Mouse (Mus musculus) large intestine, adult 2 months (tissue): ENCODE data around the gene Il31. TPM values are rescaled to one million over a fixed set of nuclear protein-coding genes. Genes with fewer than 3 reads are reported as not detected.
"Not testable (repeated sequence)": the region's sequence is repeated elsewhere in the genome, so short reads cannot be mapped to it uniquely, and the experiment has no call there.

Experiments
- DNase-seq: peaks from one replicate; pipeline ENCODE4 v3.0.0-alpha.2; 2012; ENCODE audit warnings: low read depth, low spot score
- WGBS: fragments of 180-500 bp; shearing (Covaris S2); methylation state at CpG from one replicate; pipeline ENCODE4 v1.1.7; 2018; 5-methylcytosine and 5-hydroxymethylcytosine counted together
- polyA plus RNA-seq: library from polyadenylated mRNA; depleted of rRNA; stranded (reverse); fragments of >200 nt; gene quantifications from 2 replicates; pipeline ENCODE4 v1.2.3, GENCODE M21; 2012; rRNA removed

Gene Il31
- polyA plus RNA-seq: not detected in 2 replicates

DNA sequence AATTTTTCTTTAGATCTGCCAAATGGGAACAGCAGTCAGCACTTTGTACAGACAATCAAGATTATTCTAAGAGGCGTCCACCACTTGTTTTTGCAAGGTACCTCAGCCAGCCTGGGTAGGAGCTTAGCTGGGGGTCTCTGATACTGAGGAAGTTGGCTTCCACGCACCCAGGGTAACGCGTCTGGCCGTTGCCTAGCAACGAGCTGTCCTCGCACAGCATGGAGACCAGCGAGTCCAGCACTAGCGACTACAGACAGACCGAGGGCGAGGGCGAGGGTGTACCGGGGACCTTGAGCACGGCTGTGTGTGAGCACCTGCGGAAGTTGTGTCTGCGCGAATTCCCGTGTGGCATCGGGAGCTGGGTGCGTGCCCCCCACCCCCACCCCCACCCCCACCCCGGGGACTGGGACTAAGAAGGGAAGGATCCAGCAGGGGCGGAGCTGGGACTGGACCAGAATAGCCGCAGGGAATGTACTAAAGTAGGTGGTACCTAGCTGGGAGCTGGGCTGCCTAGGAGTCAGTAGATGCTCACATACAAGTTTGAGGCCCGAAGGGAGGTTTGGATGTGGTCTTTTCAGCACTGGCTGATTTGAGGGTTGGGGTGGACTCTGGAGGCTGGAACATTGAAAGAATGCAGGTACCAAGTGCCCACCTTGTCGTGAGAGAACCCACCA lies at the start of gene Il31, which contains the start of gene Lrrc43:
TSS of gene Il31 (minus strand) at position 378 of the 674 bp plus-strand sequence.
TSS of gene Lrrc43 (plus strand) at position 194 of the 674 bp plus-strand sequence.
- WGBS: 10% methylated on average over 25 of the region's 25 CpGs
- no peak for DNase-seq

DNA sequence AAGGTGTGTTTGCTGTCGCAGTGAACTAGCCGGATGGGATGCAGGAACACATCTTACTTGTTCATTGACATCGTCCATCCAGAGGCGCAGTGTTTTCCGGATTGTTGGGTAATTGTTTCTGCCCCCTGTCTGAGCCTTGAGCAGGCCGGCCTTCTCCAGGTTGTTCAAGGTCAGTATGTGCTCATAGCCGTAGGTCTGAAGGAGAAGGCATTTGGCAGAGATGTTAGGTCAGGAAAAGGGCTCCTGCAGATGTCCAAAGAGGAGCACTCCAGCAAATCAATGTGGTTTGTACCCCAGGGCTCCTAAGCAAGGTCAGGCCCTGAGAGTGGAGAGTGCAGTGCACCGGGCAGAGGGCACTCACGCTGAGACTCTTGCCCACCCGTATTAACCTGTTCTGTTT lies 44.5 kb upstream of the Il31 start:
- 94% methylated on average over 10 of the region's 10 CpGs for WGBS
- DNase-seq: no peak

DNA sequence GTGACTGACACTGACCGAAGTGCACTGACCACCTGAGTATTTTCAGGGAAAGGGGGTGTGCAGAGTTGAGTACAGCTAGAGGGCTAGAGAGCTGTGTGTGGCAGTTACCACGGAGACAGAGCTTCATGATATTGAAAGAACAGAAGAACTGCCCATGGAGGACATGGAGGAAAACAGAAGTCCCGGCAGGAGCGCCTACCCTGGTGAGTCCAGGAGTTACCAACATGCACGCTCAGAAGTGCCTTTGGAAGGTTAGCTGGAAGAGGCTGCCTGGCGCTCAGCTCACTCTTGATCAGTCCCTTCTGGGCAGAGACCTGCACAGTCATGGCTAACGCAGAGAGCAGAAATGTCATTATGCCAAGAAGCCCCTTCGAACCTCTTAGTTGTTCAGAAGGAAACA lies 40.8 kb upstream of the Il31 start:
- WGBS: 93% methylated on average over 8 of the region's 8 CpGs
- no peak for DNase-seq

DNA sequence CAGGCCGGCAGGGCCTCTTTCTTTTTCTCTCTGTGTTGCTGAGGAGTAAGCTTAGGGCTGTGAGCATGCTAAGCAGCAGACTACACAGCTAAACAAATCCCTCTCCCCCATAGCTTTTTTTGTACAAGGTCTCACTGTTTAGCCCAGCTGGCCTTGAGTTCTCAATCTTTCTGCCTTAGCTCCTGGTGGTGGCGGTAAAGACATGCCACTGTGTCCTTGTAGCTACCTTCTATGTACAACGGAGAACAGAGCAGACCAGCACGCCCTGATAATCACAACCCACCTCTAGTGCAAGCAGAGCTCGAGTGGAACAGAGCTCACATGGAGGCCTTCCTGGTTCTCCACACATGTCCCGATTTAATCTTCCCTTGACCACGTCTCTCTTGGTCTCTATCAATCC lies 39.4 kb upstream of the Il31 start:
- no peak for DNase-seq
- 72% methylated on average over 7 of the region's 7 CpGs for WGBS

DNA sequence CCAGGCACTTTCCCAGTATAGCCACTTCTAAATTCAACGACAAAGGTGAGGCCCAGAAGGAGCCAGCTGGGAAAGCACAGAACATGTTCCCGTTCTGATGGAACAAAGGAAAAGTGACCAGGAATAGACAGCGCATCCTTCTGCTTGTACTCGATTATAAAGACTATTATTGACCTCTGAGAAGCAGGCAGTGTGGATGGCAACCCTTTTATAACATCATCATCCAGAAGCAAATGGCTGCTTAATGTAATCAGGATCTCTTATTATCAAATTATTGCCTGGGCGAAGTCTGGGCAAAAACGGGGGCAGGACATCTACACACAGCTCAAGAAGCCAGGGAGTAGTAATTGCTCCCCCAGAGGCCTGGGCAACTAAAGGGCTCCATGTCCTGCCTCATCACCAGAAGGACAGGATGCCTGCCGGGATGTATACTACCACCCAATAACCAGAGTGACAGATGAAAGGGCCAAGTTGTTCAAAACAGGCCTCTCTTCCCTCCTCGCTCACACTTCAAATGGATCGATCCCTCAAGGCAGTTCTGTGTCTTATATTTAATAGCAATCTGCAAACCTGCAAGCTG lies 36.7 kb upstream of the Il31 start:
- DNase-seq: no peak
- 89% methylated on average over 9 of the region's 9 CpGs for WGBS

DNA sequence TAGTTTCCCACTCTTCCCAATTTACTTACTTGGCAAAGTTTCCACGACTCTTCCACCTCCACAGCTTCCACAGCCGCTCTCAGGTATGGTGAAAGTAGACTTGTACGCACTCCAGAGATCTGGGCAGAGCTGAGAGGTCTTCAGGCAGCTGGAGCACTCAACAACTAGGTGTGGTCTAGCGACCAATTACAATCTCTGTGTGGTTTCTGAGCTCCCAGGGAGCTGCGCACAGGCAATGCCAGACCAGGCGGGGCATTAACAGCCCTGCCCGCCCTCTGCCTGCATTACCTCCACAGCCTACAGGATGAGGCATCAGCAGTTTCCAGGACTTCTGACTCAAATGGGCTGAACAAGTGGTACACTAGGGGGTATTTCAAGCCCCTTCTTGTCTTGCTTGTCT lies 36.0 kb upstream of the Il31 start, which contains the start of gene Gm49027:
TSS of gene Gm49027 (minus strand) at position 208 of the 400 bp plus-strand sequence.
- no peak for DNase-seq
- 72% methylated on average over 7 of the region's 7 CpGs for WGBS

DNA sequence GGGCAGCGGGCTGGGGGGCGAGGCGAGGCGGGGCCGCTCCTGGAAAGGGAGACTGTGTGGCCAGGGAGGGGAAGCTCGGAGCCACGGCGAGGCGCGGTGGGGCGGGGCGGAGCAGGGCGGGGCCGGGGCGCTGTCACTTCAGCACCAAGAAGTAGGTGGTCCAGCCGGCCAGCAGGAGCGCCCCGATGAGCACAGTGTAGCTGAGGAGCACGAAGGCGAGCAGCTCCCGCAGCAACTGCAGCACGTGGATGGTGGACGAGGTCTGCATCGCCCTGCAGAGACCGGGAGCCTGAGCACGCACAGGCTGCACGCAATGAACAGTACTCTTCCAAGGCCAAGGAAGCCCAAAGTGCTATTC lies 35.1 kb upstream of the Il31 start:
- no peak for DNase-seq
- WGBS: 1% methylated on average over 27 of the region's 27 CpGs

DNA sequence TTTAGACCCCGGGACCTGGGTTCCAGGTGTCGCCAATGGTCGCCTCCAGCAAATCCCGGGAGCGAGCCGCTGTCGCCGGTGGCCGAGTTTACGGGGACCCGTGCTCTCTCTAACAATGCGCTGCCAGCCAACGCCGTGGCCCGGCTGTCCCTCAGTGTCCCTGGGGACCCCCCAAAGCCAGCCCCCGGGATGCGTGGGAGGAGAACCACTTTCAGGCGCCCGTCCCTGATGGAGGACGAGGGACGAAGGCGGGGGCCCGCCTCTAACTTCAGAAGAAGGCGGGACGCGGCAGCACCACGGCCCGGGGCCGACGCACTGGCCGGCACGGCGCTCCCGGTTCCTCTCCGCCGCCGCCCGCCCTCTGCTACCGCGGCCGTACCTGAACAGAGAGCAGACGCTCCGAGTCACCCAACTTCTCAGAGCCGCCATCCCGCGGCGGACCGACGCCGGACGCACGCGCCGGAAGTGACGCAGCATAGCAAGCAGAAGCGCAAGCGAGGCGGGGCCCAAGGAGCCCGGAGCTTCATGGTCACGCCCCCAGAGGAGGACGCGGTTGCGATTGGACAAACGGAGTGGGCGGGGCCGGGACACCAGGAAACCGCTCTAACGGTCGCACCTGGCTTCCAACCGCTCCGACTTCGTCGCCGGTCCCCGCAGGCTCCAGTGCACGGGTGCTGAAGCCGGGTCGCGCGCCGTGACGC lies 34.6 kb upstream of the Il31 start, which contains the start of gene Diablo:
TSS of gene Diablo (minus strand) at position 485 of the 701 bp plus-strand sequence.
- DNase-seq: peak; percentile 85
- under 1% methylated on average over 82 of the region's 82 CpGs for WGBS

DNA sequence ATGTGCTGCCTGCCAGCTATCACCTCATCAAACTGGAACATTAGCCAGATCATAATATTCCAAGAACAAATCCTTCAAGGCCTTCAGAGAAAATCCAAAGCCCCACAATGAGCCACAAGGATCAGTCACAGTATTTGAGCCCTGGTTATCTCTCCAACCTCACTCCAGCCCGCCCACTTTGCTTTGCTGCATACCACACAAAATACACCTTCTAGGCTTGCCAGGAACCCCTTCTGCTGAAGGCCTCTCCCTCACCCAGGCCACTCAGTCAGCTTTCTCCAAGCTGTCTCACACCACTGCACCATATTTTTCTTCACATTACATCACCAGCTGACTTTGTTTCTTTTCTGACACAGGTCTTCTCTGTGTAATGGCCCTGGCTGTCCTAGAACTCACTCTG lies 32.9 kb upstream of the Il31 start:
- WGBS: 97% methylated on average over 1 of the region's 1 CpGs
- DNase-seq: no peak

DNA sequence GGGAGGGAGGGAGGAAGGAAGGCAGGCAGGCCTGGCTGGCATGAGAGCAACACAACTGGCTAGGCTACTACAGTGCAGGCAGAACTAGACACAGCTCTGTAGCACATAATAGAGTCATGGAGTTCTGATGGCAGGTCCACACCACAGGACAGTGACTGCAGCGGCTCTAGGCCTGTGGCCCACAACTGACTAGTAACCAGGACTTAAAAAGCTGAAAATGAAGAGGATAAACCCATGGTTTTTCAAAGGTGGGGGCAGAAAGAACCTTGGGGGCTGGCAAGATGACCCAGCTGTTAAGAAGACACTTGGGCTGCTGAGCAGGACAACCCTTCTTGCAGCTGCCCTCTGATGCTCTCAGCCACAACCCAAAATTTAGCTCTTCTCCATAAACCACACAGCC lies 32.3 kb upstream of the Il31 start:
- WGBS: 96% methylated on average over 1 of the region's 1 CpGs
- no peak for DNase-seq

DNA sequence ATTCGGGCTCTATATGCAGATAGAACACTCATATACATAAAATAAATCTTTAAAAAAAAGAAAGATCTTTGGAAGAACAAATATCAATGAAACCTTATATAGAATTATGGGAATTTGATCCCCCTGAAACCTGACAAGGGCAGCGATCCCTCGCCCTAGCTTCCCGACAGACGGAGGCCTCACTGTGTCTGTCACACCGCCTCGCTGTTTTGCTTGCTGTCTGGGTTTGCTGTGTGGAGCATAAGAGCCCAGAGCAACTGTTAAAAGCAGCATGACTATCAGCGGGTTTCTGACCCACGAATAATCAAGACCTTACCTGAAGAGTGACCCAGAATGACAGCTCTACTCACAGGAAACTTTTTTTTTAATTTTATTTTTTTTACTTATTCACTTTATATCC lies 31.4 kb upstream of the Il31 start:
- 91% methylated on average over 9 of the region's 9 CpGs for WGBS
- DNase-seq: no peak

DNA sequence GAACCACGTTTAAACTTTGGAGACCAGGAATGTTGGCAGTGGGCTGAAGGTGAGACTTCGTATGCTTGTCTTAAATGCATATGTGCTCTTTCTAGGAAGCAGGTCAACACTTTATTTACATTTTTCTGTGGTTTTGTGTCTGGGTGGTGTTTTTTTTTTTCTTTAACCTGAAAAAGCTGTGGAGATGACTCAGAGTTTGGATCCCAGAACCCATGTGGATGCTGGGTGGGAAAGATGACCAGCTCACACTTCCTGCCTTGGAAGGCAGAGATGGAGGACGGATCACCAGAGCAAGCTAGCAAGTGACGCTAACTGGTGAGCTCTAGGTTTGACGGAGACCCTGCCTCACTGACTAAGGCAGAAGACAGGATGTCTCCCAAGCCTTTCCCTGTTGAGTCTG lies 25.6 kb upstream of the Il31 start:
- no peak for DNase-seq
- 93% methylated on average over 5 of the region's 5 CpGs for WGBS

DNA sequence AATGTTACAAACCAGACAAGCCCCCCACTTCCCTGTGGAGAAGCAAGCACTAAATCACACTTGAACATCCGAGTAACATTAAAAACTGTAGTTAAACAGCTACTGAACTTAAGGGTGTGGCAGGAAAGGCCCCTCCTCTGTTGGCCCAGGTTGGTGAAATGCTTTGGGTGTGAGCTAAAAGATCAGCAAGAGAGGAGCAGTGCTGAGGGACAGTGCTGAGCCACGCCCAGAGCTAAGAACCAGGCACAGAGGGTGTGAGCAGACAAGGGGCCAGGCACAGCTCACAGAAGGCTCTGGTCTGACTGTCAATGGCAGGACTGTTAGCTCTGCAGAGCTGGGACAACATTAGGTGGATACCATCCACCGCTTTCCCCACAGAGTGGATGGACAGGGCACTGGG lies 22.8 kb upstream of the Il31 start:
- WGBS: 43% methylated on average over 3 of the region's 3 CpGs
- DNase-seq: no peak

DNA sequence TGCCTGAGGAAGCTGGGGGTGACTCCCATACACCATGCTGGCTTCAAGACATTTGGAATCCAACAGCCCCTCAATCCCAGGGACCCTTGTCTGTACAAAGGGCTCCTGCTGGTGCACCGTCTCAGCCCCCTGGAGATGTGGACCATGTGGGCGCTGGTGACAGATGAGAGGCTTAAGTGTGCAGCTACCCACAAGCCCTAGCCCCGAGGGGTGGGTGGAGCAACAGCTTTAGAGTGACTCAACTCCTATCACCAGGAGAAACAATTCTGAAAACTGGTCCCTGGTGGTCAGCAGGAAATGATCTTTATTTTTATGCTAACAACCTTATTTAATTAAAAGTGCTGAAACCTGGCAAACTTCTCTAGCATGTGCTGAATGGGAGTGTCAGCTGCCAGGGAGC lies 22.1 kb upstream of the Il31 start:
- 82% methylated on average over 3 of the region's 3 CpGs for WGBS
- not testable (repeated sequence) for DNase-seq

DNA sequence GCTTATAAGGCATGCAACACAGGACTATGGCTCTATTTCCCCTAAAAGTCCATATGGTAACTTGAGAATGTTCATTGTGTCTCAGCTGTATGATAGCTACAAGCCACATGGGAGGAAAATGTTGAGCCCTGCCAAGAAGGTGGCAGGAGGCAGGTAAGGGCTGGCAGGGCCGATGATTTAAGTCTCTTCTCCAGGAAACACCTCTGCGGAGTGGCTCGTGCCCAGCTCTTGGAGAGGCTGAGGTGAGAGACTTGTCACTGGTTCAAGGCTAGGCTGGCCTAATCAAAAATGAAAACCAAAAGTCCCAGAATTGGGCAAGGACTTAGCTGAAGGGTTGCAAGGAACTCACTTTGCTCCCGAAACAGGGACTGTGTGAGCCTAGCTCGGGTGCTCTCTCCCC lies 20.9 kb upstream of the Il31 start, which contains the start of gene B3gnt4:
TSS of gene B3gnt4 (plus strand) at position 301 of the 400 bp plus-strand sequence.
- DNase-seq: no peak
- 85% methylated on average over 5 of the region's 5 CpGs for WGBS

DNA sequence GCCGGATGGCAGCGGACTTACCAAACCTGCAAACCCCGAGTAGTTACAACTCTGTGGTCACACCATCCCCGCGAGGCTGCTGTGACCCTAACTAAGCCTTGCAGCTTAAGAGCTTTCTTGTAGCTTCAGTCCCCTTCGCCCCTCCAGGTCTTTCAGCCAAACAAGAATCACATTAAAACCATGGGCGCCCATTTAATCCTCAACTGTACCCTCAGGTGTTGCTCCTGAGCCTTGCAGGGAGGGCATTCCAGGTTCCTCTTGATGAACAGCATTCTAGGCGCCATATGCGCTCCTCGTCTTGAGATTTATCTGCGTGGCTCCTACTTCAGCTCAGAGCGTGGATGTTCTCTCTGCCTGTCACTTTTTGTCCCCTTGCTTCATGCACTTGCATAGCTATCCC lies 19.6 kb upstream of the Il31 start:
- no peak for DNase-seq
- WGBS: 16% methylated on average over 12 of the region's 12 CpGs

DNA sequence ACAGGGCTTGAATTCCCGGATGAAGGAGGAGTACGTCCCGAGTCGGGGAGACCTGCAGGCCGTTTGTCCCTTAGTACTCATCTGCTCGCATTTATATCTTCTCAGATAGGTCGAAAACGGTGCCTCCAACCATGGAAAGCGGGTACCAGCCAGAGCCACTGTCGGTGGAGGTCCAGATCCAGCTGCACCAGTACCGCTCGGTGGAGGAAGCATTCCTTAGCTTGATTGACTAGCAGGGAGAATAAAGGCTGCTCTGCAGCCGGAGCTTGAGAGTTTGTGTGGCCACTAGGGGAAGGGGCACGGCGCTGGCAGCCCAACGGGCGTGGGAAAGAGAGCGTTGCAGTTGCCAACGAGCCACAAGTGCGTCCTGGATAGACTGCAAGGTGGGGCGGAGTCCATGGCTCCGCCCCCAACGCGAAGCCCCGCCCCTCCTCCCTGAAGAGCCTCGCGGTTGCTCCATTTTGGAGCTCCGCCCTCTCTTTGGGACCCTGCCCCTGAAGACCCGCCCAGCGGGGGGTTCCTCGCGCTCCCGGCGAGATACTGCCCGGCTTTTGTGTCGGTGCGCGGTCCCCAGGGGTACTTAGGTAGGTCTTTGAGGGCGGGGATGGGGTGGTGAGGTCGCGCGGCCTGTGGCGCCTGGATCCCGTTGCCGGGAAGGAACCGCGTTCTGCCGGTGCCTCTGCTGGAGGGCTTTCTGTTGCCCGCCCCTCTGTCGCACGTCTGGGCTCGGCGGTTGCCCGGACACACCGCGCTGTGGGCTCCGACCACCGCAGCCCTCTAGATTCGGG lies 18.8 kb upstream of the Il31 start:
- 2% methylated on average over 59 of the region's 59 CpGs for WGBS
- no peak for DNase-seq

DNA sequence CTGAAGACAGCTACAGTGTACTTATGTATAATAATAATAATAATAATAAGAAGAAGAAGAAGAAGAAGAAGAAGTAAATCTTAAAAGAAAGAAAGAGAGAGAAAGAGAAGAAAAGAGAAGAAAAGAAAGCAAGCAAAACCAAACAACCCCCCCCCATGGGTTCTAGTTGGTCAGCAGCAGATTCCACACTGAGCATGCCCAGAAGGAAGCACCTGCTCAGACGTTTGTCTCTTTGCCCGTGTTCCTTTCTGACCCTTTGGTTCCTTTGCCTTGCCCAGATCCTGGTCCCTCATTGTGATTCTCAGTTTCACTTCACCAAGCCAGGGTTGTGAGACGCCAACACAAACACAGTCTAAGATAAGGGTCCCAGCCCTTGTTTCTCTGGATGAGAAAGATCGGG lies 12.7 kb upstream of the Il31 start:
- WGBS: 39% methylated on average over 4 of the region's 4 CpGs
- no peak for DNase-seq

DNA sequence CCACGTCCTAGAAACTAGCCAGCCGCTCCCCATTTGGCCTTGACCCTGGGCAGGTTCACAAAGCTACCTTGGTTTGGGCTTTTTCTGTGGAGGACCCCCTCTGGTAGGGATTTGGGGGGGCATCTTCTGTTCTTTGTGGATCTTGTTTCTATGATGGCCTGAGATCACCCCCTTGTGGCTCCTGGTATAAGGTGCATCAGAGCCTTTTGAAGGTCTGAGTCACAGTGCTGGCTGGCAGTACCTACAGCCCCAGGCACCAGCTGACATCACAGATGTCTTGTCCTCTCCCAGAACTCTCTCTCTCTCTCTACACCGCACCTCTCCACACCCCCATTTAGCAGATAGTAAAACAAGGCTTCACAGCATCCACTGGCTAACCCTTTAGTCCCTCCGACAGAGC lies 10.4 kb upstream of the Il31 start:
- DNase-seq: no peak

DNA sequence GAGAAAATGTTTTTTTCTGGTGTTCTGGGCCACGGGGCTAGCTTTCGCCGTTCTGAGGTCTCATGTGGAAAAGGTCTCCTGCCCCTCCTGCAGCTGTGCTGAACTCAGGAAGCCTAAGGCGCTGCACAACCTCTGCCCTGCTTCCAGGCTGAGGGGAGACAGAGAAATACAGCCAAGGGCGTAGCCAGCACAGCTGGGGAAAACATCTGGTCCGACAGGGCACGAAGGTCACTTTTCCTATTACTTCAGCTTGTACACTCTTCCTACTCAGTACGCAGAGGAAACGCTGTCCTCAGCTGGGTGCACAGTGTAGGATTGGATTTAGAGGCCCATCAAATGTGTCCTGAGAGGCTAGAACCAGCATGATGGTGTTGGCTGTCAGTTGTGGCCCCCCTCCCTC lies 646 bp upstream of the Il31 start:
- WGBS: 24% methylated on average over 9 of the region's 9 CpGs
- DNase-seq: no peak

More for the DNA sequence above, 10.4 kb upstream of the Il31 start:
- WGBS: 48% methylated on average over 4 of the region's 4 CpGs
